Mouse (Mus musculus): Measurements from ENCODE around the gene Laptm5.

Laptm5 gene

GRCm38 (mm10) chr4:130921986-130922385 lies 9.1 kb downstream of the Laptm5 start:
- H3K36me3 ChIP-seq (ENCODE audit: control insufficient read depth, insufficient read depth, low read length, poor library complexity, severe bottlenecking) = peaks cover 18% of the 10 kb centered on the region
- no peaks in the 10 kb centered on the region for H3K27me3 ChIP-seq (ENCODE audit: control insufficient read depth, insufficient read depth, low read length, poor library complexity, severe bottlenecking)
- DNase-seq (ENCODE audit: low read depth, low spot score) = peak; percentile 76

- DNase-seq (ENCODE audit: low read depth, low spot score) = no peak
- Histone ChIP-seq H3K27me3 (ENCODE audit: control insufficient read depth, insufficient read depth, low read length, poor library complexity, severe bottlenecking) (no peaks in the 10 kb centered on the region), H3K36me3 (ENCODE audit: control insufficient read depth, insufficient read depth, low read length, poor library complexity, severe bottlenecking) (peaks cover 33% of the 10 kb centered on the region)
These were observed 13.3 kb downstream of the Laptm5 start for GRCm38 (mm10) chr4:130926274-130926673.

GRCm38 (mm10) chr4:130927821-130928220 lies 14.9 kb downstream of the Laptm5 start:
- DNase-seq (ENCODE audit: low read depth, low spot score) = no peak
- no peaks in the 10 kb centered on the region for H3K27me3 ChIP-seq (ENCODE audit: control insufficient read depth, insufficient read depth, low read length, poor library complexity, severe bottlenecking)
- peaks cover 37% of the 10 kb centered on the region for H3K36me3 ChIP-seq (ENCODE audit: control insufficient read depth, insufficient read depth, low read length, poor library complexity, severe bottlenecking)

GRCm38 (mm10) chr4:130942644-130943043 lies 29.7 kb downstream of the Laptm5 start:
- DNase-seq (ENCODE audit: low read depth, low spot score) = no peak
- H3K27me3 ChIP-seq (ENCODE audit: control insufficient read depth, insufficient read depth, low read length, poor library complexity, severe bottlenecking) = no peaks in the 10 kb centered on the region
- H3K36me3 ChIP-seq (ENCODE audit: control insufficient read depth, insufficient read depth, low read length, poor library complexity, severe bottlenecking) = no peaks in the 10 kb centered on the region

GRCm38 (mm10) chr4:130944112-130944511 lies 31.2 kb downstream of the Laptm5 start, which contains the start of gene Matn1:
TSS of gene Matn1 (plus strand) at chr4:130944385.
- DNase-seq (ENCODE audit: low read depth, low spot score) = no peak
- H3K36me3 ChIP-seq (ENCODE audit: control insufficient read depth, insufficient read depth, low read length, poor library complexity, severe bottlenecking) = no peaks in the 10 kb centered on the region

DNA sequence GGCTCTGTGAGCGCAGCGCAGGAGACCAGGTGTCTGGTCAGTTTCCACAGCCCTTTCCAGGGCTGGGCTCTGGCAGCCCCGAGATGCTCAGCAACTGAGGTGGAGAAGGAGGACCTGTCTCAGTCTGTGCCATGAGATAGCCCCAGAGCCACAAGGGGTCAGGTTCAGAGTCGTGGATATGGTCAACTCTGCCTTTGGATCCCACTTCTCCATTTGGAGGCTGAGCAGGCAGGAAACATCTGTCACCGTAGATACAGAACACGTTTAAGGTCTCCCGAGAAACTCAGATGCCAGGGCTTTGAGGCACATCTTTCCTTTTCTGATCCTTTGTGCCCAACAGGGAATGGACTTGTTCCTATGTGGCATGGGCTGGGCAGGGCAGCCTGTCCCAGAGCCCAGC lies 31.9 kb downstream of the Laptm5 start:
- DNase-seq (ENCODE audit: low read depth, low spot score) = no peak
- H3K27me3 ChIP-seq (ENCODE audit: control insufficient read depth, insufficient read depth, low read length, poor library complexity, severe bottlenecking) = no peaks in the 10 kb centered on the region
- H3K36me3 ChIP-seq (ENCODE audit: control insufficient read depth, insufficient read depth, low read length, poor library complexity, severe bottlenecking) = no peaks in the 10 kb centered on the region

More at GRCm38 (mm10) chr4:130944112-130944511, 31.2 kb downstream of the Laptm5 start, which contains the start of gene Matn1:
- no peaks in the 10 kb centered on the region for H3K27me3 ChIP-seq (ENCODE audit: control insufficient read depth, insufficient read depth, low read length, poor library complexity, severe bottlenecking)

- Histone ChIP-seq H3K27me3 (ENCODE audit: control insufficient read depth, insufficient read depth, low read length, poor library complexity, severe bottlenecking) (no peaks in the 10 kb centered on the region), H3K36me3 (ENCODE audit: control insufficient read depth, insufficient read depth, low read length, poor library complexity, severe bottlenecking) (no peaks in the 10 kb centered on the region)
- peak; percentile 70 for DNase-seq (ENCODE audit: low read depth, low spot score)
These were observed 34.2 kb downstream of the Laptm5 start for GRCm38 (mm10) chr4:130947094-130947647.

DNA sequence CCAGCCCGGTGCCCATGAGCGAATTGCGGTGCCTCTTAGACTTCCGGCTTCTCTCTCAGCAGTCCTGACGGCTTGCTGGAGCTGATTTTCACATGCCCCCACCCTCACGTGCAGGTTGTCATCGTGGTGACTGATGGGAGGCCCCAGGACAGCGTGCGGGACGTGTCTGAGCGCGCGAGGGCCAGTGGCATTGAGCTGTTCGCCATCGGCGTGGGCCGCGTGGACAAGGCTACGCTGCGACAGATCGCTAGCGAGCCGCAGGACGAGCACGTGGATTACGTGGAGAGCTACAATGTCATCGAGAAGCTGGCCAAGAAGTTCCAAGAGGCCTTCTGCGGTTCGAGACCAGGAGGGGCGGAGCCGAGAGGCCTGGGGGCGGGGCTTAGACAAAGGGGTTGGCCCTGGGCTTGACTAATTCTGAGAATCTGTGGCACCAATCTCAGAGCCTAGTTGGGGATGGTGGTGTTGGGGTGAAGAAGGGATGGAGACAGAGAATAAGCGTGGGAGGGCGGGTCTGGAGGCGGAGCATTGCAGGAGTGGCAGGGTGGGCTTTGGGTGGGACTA lies 37.0 kb downstream of the Laptm5 start:
- Histone ChIP-seq H3K27me3 (ENCODE audit: control insufficient read depth, insufficient read depth, low read length, poor library complexity, severe bottlenecking) (no peaks in the 10 kb centered on the region), H3K36me3 (ENCODE audit: control insufficient read depth, insufficient read depth, low read length, poor library complexity, severe bottlenecking) (no peaks in the 10 kb centered on the region)
- no peak for DNase-seq (ENCODE audit: low read depth, low spot score)

DNA sequence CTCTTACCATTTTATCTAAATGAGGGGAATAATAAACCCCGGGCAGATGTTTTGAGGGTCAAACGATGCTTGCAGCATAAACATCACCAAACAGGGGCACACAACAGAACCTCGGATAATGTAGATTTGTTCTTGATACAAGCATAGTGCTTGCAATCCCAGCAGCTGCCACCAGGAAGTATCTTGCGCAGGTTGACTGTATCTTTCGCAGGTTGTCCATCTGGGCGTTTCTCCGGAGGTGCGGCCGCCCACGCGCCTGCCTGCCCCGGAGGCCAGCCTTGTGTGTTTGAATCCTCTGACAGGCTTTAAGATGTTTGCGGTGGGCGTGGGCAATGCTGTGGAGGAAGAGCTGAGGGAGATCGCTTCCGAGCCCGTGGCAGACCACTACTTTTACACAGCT lies 39.6 kb downstream of the Laptm5 start:
- peak; percentile 75 for DNase-seq (ENCODE audit: low read depth, low spot score)
- Histone ChIP-seq H3K36me3 (ENCODE audit: control insufficient read depth, insufficient read depth, low read length, poor library complexity, severe bottlenecking) (no peaks in the 10 kb centered on the region), H3K27me3 (ENCODE audit: control insufficient read depth, insufficient read depth, low read length, poor library complexity, severe bottlenecking) (no peaks in the 10 kb centered on the region)

- no peaks in the 10 kb centered on the region for H3K36me3 ChIP-seq (ENCODE audit: control insufficient read depth, insufficient read depth, low read length, poor library complexity, severe bottlenecking)
- no peak for DNase-seq (ENCODE audit: low read depth, low spot score)
- H3K27me3 ChIP-seq (ENCODE audit: control insufficient read depth, insufficient read depth, low read length, poor library complexity, severe bottlenecking) = no peaks in the 10 kb centered on the region
These were observed 44.2 kb downstream of the Laptm5 start for GRCm38 (mm10) chr4:130957156-130957555.

DNA sequence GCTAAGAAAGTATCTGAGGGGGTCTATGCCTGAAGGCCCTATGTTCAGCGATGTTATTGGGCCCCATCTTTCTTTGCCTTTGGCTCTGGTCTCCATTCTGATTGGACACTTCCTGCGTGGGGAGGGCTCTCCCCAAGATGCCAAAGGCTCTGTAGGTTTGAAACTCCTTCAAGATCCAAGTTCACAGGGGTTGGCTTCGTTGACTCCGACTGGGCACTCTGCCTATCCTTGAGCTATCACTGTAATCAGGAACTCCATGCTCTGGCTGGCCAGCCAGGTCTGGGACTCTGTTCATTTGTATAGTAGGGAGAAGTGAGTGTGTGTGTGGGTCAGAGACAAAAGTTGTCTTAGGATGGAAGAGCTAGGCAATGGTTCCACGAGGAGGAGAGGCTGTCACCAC lies 45.9 kb downstream of the Laptm5 start:
- Histone ChIP-seq H3K27me3 (ENCODE audit: control insufficient read depth, insufficient read depth, low read length, poor library complexity, severe bottlenecking) (no peaks in the 10 kb centered on the region), H3K36me3 (ENCODE audit: control insufficient read depth, insufficient read depth, low read length, poor library complexity, severe bottlenecking) (no peaks in the 10 kb centered on the region)
- DNase-seq (ENCODE audit: low read depth, low spot score) = no peak

DNA sequence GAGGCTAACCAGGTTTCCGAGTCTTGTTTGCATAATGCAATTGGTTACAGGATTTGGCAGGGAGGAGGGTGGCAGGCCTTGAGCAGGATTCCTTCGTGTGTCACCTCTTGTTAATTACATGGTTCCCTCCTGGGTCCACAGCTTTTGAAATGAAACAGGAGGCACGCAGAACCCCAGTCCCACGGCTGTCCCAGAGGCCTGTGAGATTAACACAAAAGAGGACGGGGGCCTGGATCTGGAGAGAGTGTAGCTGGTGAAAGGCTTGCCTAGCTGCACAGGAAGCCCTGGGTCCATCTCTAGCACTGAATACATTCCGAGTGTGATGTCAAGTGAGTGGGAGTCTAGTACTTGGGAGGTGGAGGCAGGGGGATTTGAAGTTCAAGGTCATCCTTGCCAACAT lies 46.8 kb downstream of the Laptm5 start:
- Histone ChIP-seq H3K36me3 (ENCODE audit: control insufficient read depth, insufficient read depth, low read length, poor library complexity, severe bottlenecking) (no peaks in the 10 kb centered on the region), H3K27me3 (ENCODE audit: control insufficient read depth, insufficient read depth, low read length, poor library complexity, severe bottlenecking) (no peaks in the 10 kb centered on the region)
- DNase-seq (ENCODE audit: low read depth, low spot score) = no peak

- peak; percentile 83 for DNase-seq (ENCODE audit: low read depth, low spot score)
- H3K36me3 ChIP-seq (ENCODE audit: control insufficient read depth, insufficient read depth, low read length, poor library complexity, severe bottlenecking) = no peaks in the 10 kb centered on the region
- no peaks in the 10 kb centered on the region for H3K27me3 ChIP-seq (ENCODE audit: control insufficient read depth, insufficient read depth, low read length, poor library complexity, severe bottlenecking)
These were observed 47.3 kb downstream of the Laptm5 start for GRCm38 (mm10) chr4:130960118-130960734.

- H3K27me3 ChIP-seq (ENCODE audit: control insufficient read depth, insufficient read depth, low read length, poor library complexity, severe bottlenecking) = no peaks in the 10 kb centered on the region
These were observed 58.4 kb downstream of the Laptm5 start for GRCm38 (mm10) chr4:130971278-130971677.

GRCm38 (mm10) chr4:130972421-130972829 lies 59.5 kb downstream of the Laptm5 start:
- no peaks in the 10 kb centered on the region for H3K27me3 ChIP-seq (ENCODE audit: control insufficient read depth, insufficient read depth, low read length, poor library complexity, severe bottlenecking)
- no peak for DNase-seq (ENCODE audit: low read depth, low spot score)
- H3K36me3 ChIP-seq (ENCODE audit: control insufficient read depth, insufficient read depth, low read length, poor library complexity, severe bottlenecking) = no peaks in the 10 kb centered on the region

More at GRCm38 (mm10) chr4:130971278-130971677, 58.4 kb downstream of the Laptm5 start:
- H3K36me3 ChIP-seq (ENCODE audit: control insufficient read depth, insufficient read depth, low read length, poor library complexity, severe bottlenecking) = no peaks in the 10 kb centered on the region
- no peak for DNase-seq (ENCODE audit: low read depth, low spot score)
